Mouse (Mus musculus) neural tube, embryonic 14.5 days (tissue): ENCODE results near the gene Lcn12. TPM values are rescaled to one million over a fixed set of nuclear protein-coding genes. Genes with fewer than 3 reads are reported as not detected.

Experiments
- ATAC-seq: fragments of 200-750 bp; cut with Nextera tagmentation; 2 replicates; pipeline ENCODE4 v1.8.0; 2017; ENCODE audit warnings: low read depth, mild to moderate bottlenecking, moderate TSS enrichment, moderate library complexity
- H3K27ac ChIP-seq: fragments of 300-500 bp; sonication (generic); 2 replicates; pipeline ENCODE4 v1.5.1; 2014; ENCODE audit warnings: low read depth, mild to moderate bottlenecking, control low read depth, low read length, moderate library complexity, mixed read lengths
- H3K27me3 ChIP-seq: fragments of 300-500 bp; sonication (generic); 2 replicates; pipeline ENCODE4 v1.6.1; 2014; ENCODE audit warnings: low read length; ENCODE audit not compliant: control insufficient read depth, insufficient read depth
- H3K36me3 ChIP-seq: fragments of 300-500 bp; sonication (generic); 2 replicates; pipeline ENCODE4 v1.6.1; 2014; ENCODE audit warnings: low read length, mixed read lengths; ENCODE audit not compliant: control insufficient read depth, insufficient read depth
- H3K4me1 ChIP-seq: fragments of 300-500 bp; sonication (generic); 2 replicates; pipeline ENCODE4 v1.6.1; 2014; ENCODE audit warnings: low read length; ENCODE audit not compliant: control insufficient read depth, insufficient read depth
- H3K4me2 ChIP-seq: fragments of 300-500 bp; sonication (generic); 2 replicates; pipeline ENCODE4 v1.6.1; 2014; ENCODE audit warnings: mild to moderate bottlenecking, low read depth, low read length, control low read depth
- H3K4me3 ChIP-seq: fragments of 300-500 bp; sonication (generic); 2 replicates; pipeline ENCODE4 v1.5.1; 2014; ENCODE audit warnings: low read depth, low read length, control low read depth, mixed read lengths
- H3K9ac ChIP-seq: fragments of 300-500 bp; sonication (generic); replicated peaks from 2 replicates; pipeline ENCODE4 v1.6.1; 2014; ENCODE audit warnings: low read depth, mild to moderate bottlenecking, control low read depth, low read length, mixed read lengths
- H3K9me3 ChIP-seq: fragments of 300-500 bp; sonication (generic); 2 replicates; pipeline ENCODE4 v1.6.1; 2016; ENCODE audit warnings: low read length; ENCODE audit not compliant: control insufficient read depth
- WGBS: fragments of 180-500 bp; shearing (Covaris S2); extraction: QIAGEN DNeasy Blood & Tissue Kit; methylation state at CpG from one replicate; pipeline ENCODE4 v1.1.7; 2014; 5-methylcytosine and 5-hydroxymethylcytosine counted together
- microRNA-seq: library from miRNA; unstranded; fragments of <30 nt; microRNA quantifications from one replicate; pipeline ENCODE4, GENCODE M21; 2016
- polyA plus RNA-seq: library from polyadenylated mRNA; unstranded; fragments of >200 nt; fragmentation: Nextera tagmentation; extraction: Ambion mirVana; gene quantifications from 2 replicates; pipeline ENCODE4 v1.2.1, GENCODE M21; 2014

The Lcn12 gene
- polyA plus RNA-seq, 1 experiment from 2014 or later: not detected

- WGBS: 92% methylated on average over 9 of the region's 9 CpGs
- H3K27ac ChIP-seq: no peak overlapping the region
- H3K9me3 ChIP-seq: no peaks in the 10 kb centered on the region
- no peaks in the 10 kb centered on the region for H3K27me3 ChIP-seq
- ATAC-seq: no peak
- no peak overlapping the region for H3K9ac ChIP-seq
- peaks cover 17% of the 10 kb centered on the region for H3K4me1 ChIP-seq
- H3K36me3 ChIP-seq: 0 out of 2 replicates have a peak, but pooled peaks cover 5% of the 10 kb centered on the region
- H3K4me2 ChIP-seq: no peak overlapping the region
- no peak overlapping the region for H3K4me3 ChIP-seq
Observed at GRCm38 (mm10) chr2:25457022-25457896, 36.5 kb downstream of the Lcn12 start.

DNA sequence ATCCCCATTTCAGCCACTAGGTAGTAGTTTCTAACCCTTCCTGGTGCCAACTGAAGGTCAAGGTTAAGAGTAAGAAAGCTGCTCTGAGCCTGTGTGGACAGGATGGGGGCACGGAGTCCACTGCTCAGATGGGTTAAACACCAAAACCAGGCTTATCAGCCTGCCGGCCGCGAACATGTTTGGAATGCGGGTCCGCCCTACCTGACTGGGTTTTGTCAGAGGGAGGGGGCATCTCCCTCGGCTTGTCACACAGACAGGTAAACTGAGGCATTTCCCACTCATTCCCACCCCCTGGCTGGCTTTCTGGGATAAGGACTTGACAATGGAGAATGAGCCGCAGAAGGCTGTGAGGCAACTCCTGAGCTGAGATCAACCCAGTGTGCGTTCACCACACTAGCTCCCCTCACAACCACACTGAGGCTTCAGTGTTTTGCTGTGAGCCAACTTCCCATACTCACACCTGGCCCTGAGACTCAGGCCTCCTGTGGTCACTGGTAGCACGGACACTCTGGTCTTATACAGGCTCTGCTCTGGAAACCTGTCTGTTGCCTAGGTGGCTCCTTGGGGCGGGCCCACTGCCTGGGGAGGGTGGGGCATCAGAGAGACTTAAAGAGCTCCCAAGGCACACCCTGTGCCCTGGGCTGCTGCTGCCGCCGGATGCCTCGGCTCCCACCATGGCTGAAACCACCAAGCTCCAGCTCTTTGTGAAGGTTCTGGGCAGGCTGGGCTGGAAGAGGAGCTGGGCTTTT is 37.3 kb downstream of the Lcn12 start, which contains the start of gene Clic3:
TSS of gene Clic3 (plus strand) at position 634 of the 749 bp plus-strand sequence.
- Histone ChIP-seq H3K4me2 (no peak within 1 kb of the TSS), H3K27me3 (no peaks in the 10 kb centered on the region), H3K36me3 (0 out of 2 replicates have a peak, but pooled peaks cover 5% of the 10 kb centered on the region), H3K27ac (no peak within 1 kb of the TSS), H3K9ac (no peak within 1 kb of the TSS), H3K4me1 (peaks cover 16% of the 10 kb centered on the region), H3K9me3 (no peaks in the 10 kb centered on the region), H3K4me3 (no peak within 1 kb of the TSS)
- WGBS: 62% methylated on average over 14 of the region's 14 CpGs
- ATAC-seq: no peak

GRCm38 (mm10) chr2:25452951-25453350 is 40.8 kb downstream of the Lcn12 start:
- Histone ChIP-seq H3K9ac (no peak overlapping the region), H3K4me2 (no peak overlapping the region), H3K4me1 (no peaks in the 10 kb centered on the region), H3K27me3 (no peaks in the 10 kb centered on the region), H3K27ac (no peak overlapping the region), H3K9me3 (no peaks in the 10 kb centered on the region), H3K4me3 (no peak overlapping the region), H3K36me3 (0 out of 2 replicates have a peak, but pooled peaks cover 4% of the 10 kb centered on the region)
- ATAC-seq: no peak
- 38% methylated on average over 1 of the region's 1 CpGs for WGBS

GRCm38 (mm10) chr2:25450853-25451647 is 42.7 kb downstream of the Lcn12 start:
- WGBS: 88% methylated on average over 8 of the region's 8 CpGs
- ATAC-seq: no peak
- Histone ChIP-seq H3K4me3 (no peak overlapping the region), H3K4me1 (no peaks in the 10 kb centered on the region), H3K9me3 (no peaks in the 10 kb centered on the region), H3K9ac (no peak overlapping the region), H3K27me3 (no peaks in the 10 kb centered on the region), H3K27ac (no peak overlapping the region), H3K4me2 (no peak overlapping the region), H3K36me3 (peaks cover 17% of the 10 kb centered on the region; the same call in 1 of the 2 replicates)

GRCm38 (mm10) chr2:25442682-25443081 is 51.0 kb downstream of the Lcn12 start:
- no peaks in the 10 kb centered on the region for H3K4me1 ChIP-seq

DNA sequence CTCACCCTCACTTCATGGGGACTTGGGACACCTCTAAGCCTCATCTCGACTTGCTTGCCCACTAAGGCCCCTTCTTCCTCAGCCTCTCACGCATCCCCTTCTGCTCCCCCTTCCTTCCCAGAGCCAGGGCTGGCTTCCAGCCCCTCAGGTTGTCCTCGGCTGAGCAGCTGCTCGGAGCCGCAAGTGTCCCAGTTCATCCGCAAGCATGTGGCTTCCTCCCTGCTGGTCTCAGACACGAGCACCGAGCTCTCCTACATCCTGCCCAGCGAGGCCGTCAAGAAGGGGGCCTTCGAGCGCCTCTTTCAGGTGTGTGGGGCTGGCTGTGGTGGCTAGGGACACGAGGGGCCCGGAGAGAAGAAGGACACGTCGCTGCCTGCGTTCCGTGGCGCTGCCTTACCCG is 52.6 kb downstream of the Lcn12 start:
- Histone ChIP-seq H3K9me3 (no peaks in the 10 kb centered on the region), H3K9ac (no peak overlapping the region), H3K4me3 (no peak overlapping the region), H3K4me1 (no peaks in the 10 kb centered on the region), H3K27ac (no peak overlapping the region), H3K27me3 (no peaks in the 10 kb centered on the region), H3K4me2 (no peak overlapping the region), H3K36me3 (peaks cover 74% of the 10 kb centered on the region)
- ATAC-seq: no peak
- 92% methylated on average over 20 of the region's 20 CpGs for WGBS

More at GRCm38 (mm10) chr2:25442682-25443081, 51.0 kb downstream of the Lcn12 start:
- no peaks in the 10 kb centered on the region for H3K9me3 ChIP-seq
- peaks cover 71% of the 10 kb centered on the region for H3K36me3 ChIP-seq
- H3K4me3 ChIP-seq: no peak overlapping the region
- no peaks in the 10 kb centered on the region for H3K27me3 ChIP-seq
- no peak overlapping the region for H3K27ac ChIP-seq
- H3K4me2 ChIP-seq: no peak overlapping the region
- 93% methylated on average over 14 of the region's 14 CpGs for WGBS
- no peak overlapping the region for H3K9ac ChIP-seq
- no peak for ATAC-seq

Small RNA genes within 50 kb of the gene (microRNA-seq; reads per million reads assigned to microRNA genes)
- gene Mir3087: not detected

Other genes starting within 250 kb of the Lcn12 start
- gene AL732309.1, start 247.0 kb downstream of the Lcn12 start, polyA plus RNA-seq: 5.0 and 7.1 TPM in 2 replicates
- 11.0 and 11.2 TPM in 2 replicates for gene Tmem203, start 238.5 kb downstream of the Lcn12 start, polyA plus RNA-seq
- 11.5 and 12.3 TPM in 2 replicates for gene Tprn, start 231.3 kb downstream of the Lcn12 start, polyA plus RNA-seq
- gene Ssna1, start 221.5 kb downstream of the Lcn12 start, polyA plus RNA-seq: 177 and 182 TPM in 2 replicates
- 110 and 116 TPM in 2 replicates for gene Anapc2, start 221.4 kb downstream of the Lcn12 start, polyA plus RNA-seq
- gene Tmem210, start 205.8 kb downstream of the Lcn12 start, polyA plus RNA-seq: not detected in 2 replicates
- gene Lrrc26, start 204.0 kb downstream of the Lcn12 start, polyA plus RNA-seq: 0.45 TPM in 1 of 2 replicates, not detected in the other
- 60.8 and 89.4 TPM in 2 replicates for gene Grin1, start 174.7 kb downstream of the Lcn12 start, polyA plus RNA-seq
- gene Man1b1, start 161.6 kb downstream of the Lcn12 start, polyA plus RNA-seq: 59.9 and 85.5 TPM in 2 replicates
- 23.9 and 27.1 TPM in 2 replicates for gene Dpp7, start 137.6 kb downstream of the Lcn12 start, polyA plus RNA-seq
- 4.6 and 5.2 TPM in 2 replicates for gene Uap1l1, start 128.2 kb downstream of the Lcn12 start, polyA plus RNA-seq
- 6.9 and 7.8 TPM in 2 replicates for gene Sapcd2, start 121.6 kb downstream of the Lcn12 start, polyA plus RNA-seq
- 1.6 and 10.6 TPM in 2 replicates for gene Entpd2, start 98.0 kb downstream of the Lcn12 start, polyA plus RNA-seq
- gene Npdc1, start 94.6 kb downstream of the Lcn12 start, polyA plus RNA-seq: 397 and 496 TPM in 2 replicates
- 0.17 and 0.23 TPM in 2 replicates for gene Fut7, start 70.6 kb downstream of the Lcn12 start, polyA plus RNA-seq
- 16.2 and 17.0 TPM in 2 replicates for gene Abca2, start 65.2 kb downstream of the Lcn12 start, polyA plus RNA-seq
- 1.5 and 2.4 TPM in 2 replicates for gene Clic3, start 37.1 kb downstream of the Lcn12 start, polyA plus RNA-seq
- gene Paxx, start 32.8 kb downstream of the Lcn12 start, polyA plus RNA-seq: 94.5 and 124 TPM in 2 replicates
- gene Ptgds, start 23.9 kb downstream of the Lcn12 start, polyA plus RNA-seq: 5.6 and 87.6 TPM in 2 replicates
- gene Fbxw5, start 6.8 kb upstream of the Lcn12 start, polyA plus RNA-seq: 124 and 137 TPM in 2 replicates
- gene C8g, start 7.8 kb upstream of the Lcn12 start, polyA plus RNA-seq: 5.6 and 6.8 TPM in 2 replicates
- gene Traf2, start 53.0 kb upstream of the Lcn12 start, polyA plus RNA-seq: 12.6 and 14.8 TPM in 2 replicates
- gene Edf1, start 63.9 kb upstream of the Lcn12 start, polyA plus RNA-seq: 373 and 390 TPM in 2 replicates
- 2.2 and 2.3 TPM in 2 replicates for gene Mamdc4, start 80.9 kb upstream of the Lcn12 start, polyA plus RNA-seq
- 184 and 209 TPM in 2 replicates for gene Phpt1, start 81.3 kb upstream of the Lcn12 start, polyA plus RNA-seq
- 8.1 and 13.3 TPM in 2 replicates for gene Ajm1, start 87.8 kb upstream of the Lcn12 start, polyA plus RNA-seq
- 64.2 and 66.6 TPM in 2 replicates for gene Rabl6, start 114.6 kb upstream of the Lcn12 start, polyA plus RNA-seq
- gene Ccdc183, start 123.8 kb upstream of the Lcn12 start, polyA plus RNA-seq: 0.33 and 0.43 TPM in 2 replicates
- 48.5 and 55.3 TPM in 2 replicates for gene Tmem141, start 128.1 kb upstream of the Lcn12 start, polyA plus RNA-seq
- 0.63 and 3.3 TPM in 2 replicates for gene Fcna, start 134.1 kb upstream of the Lcn12 start, polyA plus RNA-seq
- gene Lcn8, start 159.2 kb upstream of the Lcn12 start, polyA plus RNA-seq: not detected in 2 replicates
- gene Lcn5, start 164.0 kb upstream of the Lcn12 start, polyA plus RNA-seq: not detected in 2 replicates
- not detected in 2 replicates for gene Lcn6, start 182.9 kb upstream of the Lcn12 start, polyA plus RNA-seq
- gene Lcn10, start 188.8 kb upstream of the Lcn12 start, polyA plus RNA-seq: not detected in 2 replicates
- not detected in 2 replicates for gene Obp2a, start 206.1 kb upstream of the Lcn12 start, polyA plus RNA-seq
- gene Bmyc, start 212.8 kb upstream of the Lcn12 start, polyA plus RNA-seq: 138 and 160 TPM in 2 replicates
- not detected in 2 replicates for gene Obp2b, start 243.1 kb upstream of the Lcn12 start, polyA plus RNA-seq